Mouse (Mus musculus) spleen, adult 2 months (tissue): ENCODE data around the gene Arxes2. TPM values are rescaled to one million over a fixed set of nuclear protein-coding genes. Genes with fewer than 3 reads are reported as not detected.
"Not testable (repeated sequence)": the region's sequence is repeated elsewhere in the genome, so short reads cannot be mapped to it uniquely, and the experiment has no call there.

Experiments used
- DNase-seq, 2 experiments: peaks; one replicate each; pipeline versions ENCODE4 v3.0.0 to v3.0.0-alpha.2; 2012 to 2021; ENCODE audit warnings: low spot score in 2 of 2, low read depth in 1 of 2
- H3K27ac ChIP-seq: fragments of 200-500 bp; 2 replicates; pipeline ENCODE4 v1.5.1; 2012; ENCODE audit warnings: low read length, inconsistent platforms; ENCODE audit not compliant: insufficient read depth
- H3K27me3 ChIP-seq: fragments of 200-500 bp; 2 replicates; pipeline ENCODE4 v1.6.1; 2012; ENCODE audit warnings: mild to moderate bottlenecking, moderate library complexity, low read length, inconsistent platforms; ENCODE audit not compliant: control insufficient read depth, insufficient read depth
- H3K36me3 ChIP-seq: fragments of 200-500 bp; 2 replicates; pipeline ENCODE4 v1.6.1; 2012; ENCODE audit warnings: mild to moderate bottlenecking, low read length, inconsistent platforms; ENCODE audit not compliant: control insufficient read depth, insufficient read depth
- H3K4me1 ChIP-seq: fragments of 200-500 bp; 2 replicates; pipeline ENCODE4 v1.6.1; 2011; ENCODE audit warnings: inconsistent platforms; ENCODE audit not compliant: control insufficient read depth, insufficient read depth, insufficient read length
- H3K4me3 ChIP-seq: fragments of 200-500 bp; 2 replicates; pipeline ENCODE4 v1.5.1; 2011; ENCODE audit warnings: mild to moderate bottlenecking, inconsistent platforms; ENCODE audit not compliant: insufficient read depth, insufficient read length; ENCODE audit errors: extremely low read depth
- CTCF ChIP-seq: fragments of 200-500 bp; IDR thresholded peaks from 2 replicates; pipeline ENCODE4 v1.5.1; 2011; ENCODE audit warnings: mild to moderate bottlenecking, inconsistent platforms; ENCODE audit not compliant: insufficient read depth, insufficient read length, insufficient replicate concordance; ENCODE audit errors: extremely low read depth
- POLR2A ChIP-seq: fragments of 200-500 bp; IDR thresholded peaks from 2 replicates; pipeline ENCODE4 v1.6.1; 2011; ENCODE audit warnings: low read depth, low read length, inconsistent platforms
- WGBS: fragments of 180-500 bp; shearing (Covaris S2); methylation state at CpG from one replicate; pipeline ENCODE4 v1.1.7; 2018; 5-methylcytosine and 5-hydroxymethylcytosine counted together
- polyA plus RNA-seq: library from polyadenylated mRNA; depleted of rRNA; stranded (reverse); fragments of >200 nt; gene quantifications from 2 replicates; pipeline ENCODE4 v1.2.3, GENCODE M21; 2012; rRNA removed

Gene Arxes2
- 1.2 and 1.7 TPM in 2 replicates for polyA plus RNA-seq

DNA sequence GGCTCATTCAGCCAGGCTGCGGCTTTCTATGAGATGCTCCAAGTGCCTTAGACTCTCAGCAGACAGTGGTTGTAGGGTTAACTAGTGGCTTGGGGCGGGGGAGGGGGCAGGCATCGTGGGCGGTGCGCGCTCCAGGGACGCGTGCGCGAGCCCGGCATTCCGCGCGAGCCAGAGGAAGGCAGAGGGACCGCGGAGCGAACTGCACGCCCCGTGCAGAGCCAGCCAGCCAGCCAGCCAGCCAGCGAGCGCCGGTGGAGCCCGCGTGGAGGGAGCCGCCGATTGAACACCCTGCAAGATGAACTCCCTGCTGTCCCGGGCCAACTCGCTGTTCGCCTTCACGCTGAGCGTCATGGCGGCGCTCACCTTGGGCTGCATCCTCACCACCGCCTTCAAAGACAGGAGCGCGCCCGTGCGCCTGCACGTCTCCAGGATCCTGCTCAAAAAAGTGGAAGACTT lies at the start of gene Arxes2:
Gene Arxes2 (plus strand): TSS at position 161 of the 456 bp plus-strand sequence.
- not testable (repeated sequence) for H3K4me1 ChIP-seq, H3K27ac ChIP-seq, H3K36me3 ChIP-seq, H3K4me3 ChIP-seq, H3K27me3 ChIP-seq, DNase-seq
- 37% methylated on average over 16 of the region's 39 CpGs for WGBS

DNA sequence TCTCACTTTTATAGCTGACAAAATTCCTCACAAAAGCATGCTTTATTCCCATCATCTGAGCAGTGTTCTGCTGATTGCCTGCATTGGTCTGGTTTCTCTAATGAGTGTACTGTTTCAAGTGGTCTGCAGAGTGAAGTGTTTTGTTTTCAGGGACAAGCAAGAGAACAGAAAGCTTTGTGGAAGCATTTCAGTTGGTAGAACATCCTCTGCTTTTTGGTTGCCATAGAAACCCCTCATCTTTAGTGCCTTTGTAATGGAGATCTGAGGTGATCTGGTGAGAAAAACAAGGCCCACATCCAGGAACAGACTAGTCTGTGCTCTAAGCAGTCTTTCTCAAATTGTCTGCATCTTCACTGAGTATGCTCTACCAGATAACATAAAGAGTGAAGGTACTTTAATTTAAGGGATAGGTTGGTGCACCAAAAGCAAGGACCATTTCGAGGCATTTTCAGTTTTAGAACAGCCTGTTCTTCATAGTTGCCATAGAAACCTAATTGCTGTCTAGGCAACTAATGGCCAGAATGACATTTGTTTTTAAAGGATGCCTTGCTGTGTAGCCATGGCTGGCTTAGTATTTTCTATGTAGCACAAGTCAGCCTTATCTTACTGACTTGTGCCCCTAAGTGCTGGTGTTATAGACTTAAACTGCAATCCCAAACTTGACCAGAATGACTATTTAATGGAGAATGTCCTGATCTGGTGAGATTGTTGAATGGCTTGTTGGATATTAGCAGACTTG lies 44.8 kb upstream of the Arxes2 start:
- Histone ChIP-seq H3K27me3 (no peaks in the 10 kb centered on the region), H3K27ac (no peak overlapping the region), H3K4me1 (no peaks in the 10 kb centered on the region), H3K36me3 (no peaks in the 10 kb centered on the region), H3K4me3 (no peak overlapping the region)
- TF ChIP-seq POLR2A, result no peak
- no peak for TF ChIP-seq CTCF
- 85% methylated on average over 1 of the region's 1 CpGs for WGBS
- no peak for DNase-seq

DNA sequence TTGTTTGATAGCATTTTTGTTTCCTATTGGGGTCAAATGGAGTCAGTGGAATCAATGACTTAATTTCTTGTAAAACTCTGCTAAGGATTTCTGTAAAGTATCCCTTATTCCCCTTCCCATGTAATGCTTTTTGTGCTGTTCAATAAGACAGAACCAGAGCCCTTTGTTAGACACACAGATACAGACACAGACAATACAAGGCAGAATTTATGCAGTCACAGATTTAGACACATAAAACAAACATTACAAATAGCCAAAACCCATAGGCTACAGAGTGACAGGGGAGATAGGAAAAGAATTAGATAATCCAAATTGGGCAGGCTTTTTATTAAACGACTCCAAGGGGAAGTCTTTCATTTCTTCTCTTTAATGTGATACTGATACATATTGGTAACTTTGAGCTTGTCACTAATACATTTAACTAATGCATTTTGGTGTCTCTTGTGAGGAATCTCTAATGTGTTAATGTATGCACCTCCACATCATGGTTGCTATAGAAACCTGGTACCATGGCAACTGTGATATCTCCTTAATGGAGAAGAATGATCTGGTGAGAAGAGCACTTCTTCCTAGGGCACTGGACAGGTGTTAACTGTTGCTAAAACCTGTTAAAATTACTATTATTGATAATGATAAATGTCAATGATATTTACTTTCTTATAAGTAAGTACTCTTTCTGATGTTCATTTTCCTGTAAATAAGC lies 36.5 kb upstream of the Arxes2 start:
- Histone ChIP-seq H3K36me3 (no peaks in the 10 kb centered on the region), H3K27ac (no peak overlapping the region), H3K4me3 (no peak overlapping the region), H3K27me3 (no peaks in the 10 kb centered on the region), H3K4me1 (no peaks in the 10 kb centered on the region)
- WGBS, result 92% methylated on average over 1 of the region's 1 CpGs
- TF ChIP-seq CTCF (no peak), POLR2A (no peak)
- DNase-seq, result no peak

DNA sequence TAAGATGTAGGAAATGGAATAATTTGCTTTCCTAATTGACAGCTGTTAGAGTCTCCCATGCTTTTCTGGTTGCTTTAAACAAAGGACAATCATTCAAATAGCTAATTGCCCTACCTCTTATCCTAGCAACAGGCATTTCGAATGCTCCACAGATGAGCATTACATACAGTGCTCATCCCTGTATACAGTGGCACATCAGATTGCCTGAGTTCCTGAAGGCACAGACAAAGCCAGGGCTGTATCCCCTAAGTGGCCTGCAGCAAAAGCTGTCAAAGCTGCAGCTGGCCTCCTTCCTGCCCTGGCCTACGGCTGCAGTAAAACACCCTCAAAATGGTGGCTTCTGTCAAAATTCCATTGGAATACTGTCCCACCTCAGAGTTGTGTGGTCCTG lies 35.9 kb upstream of the Arxes2 start:
- Histone ChIP-seq H3K27ac (no peak overlapping the region), H3K4me1 (no peaks in the 10 kb centered on the region), H3K4me3 (no peak overlapping the region), H3K36me3 (no peaks in the 10 kb centered on the region), H3K27me3 (no peaks in the 10 kb centered on the region)
- TF ChIP-seq POLR2A (no peak), CTCF (no peak)
- DNase-seq, result no peak
- WGBS, result 88% methylated on average over 2 of the region's 2 CpGs

DNA sequence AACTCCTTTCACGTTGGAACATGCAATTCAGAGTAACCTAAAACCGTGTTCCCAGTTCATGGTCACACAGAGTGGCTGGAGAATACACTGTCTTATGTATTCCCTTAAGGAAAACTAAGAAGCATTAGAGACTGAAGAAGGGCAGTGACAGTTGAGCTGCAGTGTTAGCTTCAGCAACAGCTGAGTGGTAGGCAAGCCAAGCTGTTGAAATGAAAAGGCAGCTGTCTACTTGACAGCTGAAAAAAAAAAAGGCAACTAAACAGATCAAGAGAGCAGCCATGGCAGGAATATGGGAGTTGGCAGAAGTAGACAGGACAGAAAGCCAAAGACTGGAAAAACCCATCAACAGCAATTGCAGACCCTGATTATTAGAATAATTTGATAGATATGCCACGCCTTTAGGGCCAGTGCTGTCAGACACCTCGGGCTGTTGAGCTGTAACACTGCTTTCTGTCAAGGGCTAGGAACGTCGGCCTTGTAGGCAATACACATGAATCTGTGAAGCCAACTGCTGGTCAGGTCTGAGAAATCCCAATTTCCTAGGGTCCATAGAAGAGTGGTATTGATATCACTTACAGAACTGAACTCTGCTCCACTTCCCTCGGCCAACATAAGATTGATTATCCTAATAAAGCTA lies 34.9 kb upstream of the Arxes2 start:
- no peaks in the 10 kb centered on the region for H3K4me1 ChIP-seq
- DNase-seq, result no peak
- H3K36me3 ChIP-seq, result no peaks in the 10 kb centered on the region
- H3K27me3 ChIP-seq, result no peaks in the 10 kb centered on the region
- TF ChIP-seq POLR2A, result no peak
- TF ChIP-seq CTCF, result no peak
- H3K4me3 ChIP-seq, result no peak overlapping the region
- H3K27ac ChIP-seq, result no peak overlapping the region
- WGBS, result 85% methylated on average over 7 of the region's 7 CpGs

DNA sequence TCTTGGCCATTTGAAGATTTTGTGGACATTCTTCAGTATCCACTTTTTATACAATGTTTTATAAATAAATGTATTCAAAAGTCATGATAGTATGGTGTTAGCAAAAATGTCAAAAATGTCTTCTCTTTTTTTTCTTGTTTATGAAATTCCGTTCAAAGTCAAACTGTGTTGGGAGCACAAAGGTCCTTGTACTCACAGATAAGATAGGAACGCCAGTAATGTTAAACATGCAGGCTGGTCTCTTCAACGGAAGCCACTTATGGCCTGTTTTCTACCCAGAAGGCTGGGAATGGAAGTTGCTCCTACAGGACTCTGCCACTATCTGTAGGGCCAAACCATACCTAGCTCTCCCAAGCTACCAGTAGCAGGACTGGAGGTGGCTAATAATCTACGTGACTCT lies 34.1 kb upstream of the Arxes2 start:
- Histone ChIP-seq H3K4me1 (no peaks in the 10 kb centered on the region), H3K27me3 (no peaks in the 10 kb centered on the region), H3K27ac (no peak overlapping the region), H3K4me3 (no peak overlapping the region), H3K36me3 (no peaks in the 10 kb centered on the region)
- 83% methylated on average over 4 of the region's 4 CpGs for WGBS
- no peak for DNase-seq
- TF ChIP-seq CTCF, result no peak
- no peak for TF ChIP-seq POLR2A
